Mouse (Mus musculus) limb, embryonic 11.5 days (tissue): ENCODE measurements around the gene Gys1. TPM values are rescaled to one million over a fixed set of nuclear protein-coding genes. Genes with fewer than 3 reads are reported as not detected.

ENCODE experiments used
- ATAC-seq: fragments of 200-750 bp; cut with Nextera tagmentation; 2 replicates; pipeline ENCODE4 v1.8.0; 2017; ENCODE audit warnings: low read depth; ENCODE audit not compliant: insufficient number of reproducible peaks, low FRiP score, low TSS enrichment
- DNase-seq: peaks from one replicate; pipeline ENCODE4 v3.0.0-alpha.2; 2015; ENCODE audit warnings: low spot score
- H3K27ac ChIP-seq: fragments of 300-500 bp; sonication (generic); replicated peaks from 2 replicates; pipeline ENCODE4 v1.5.1; 2014; ENCODE audit warnings: low read depth, mild to moderate bottlenecking, low read length
- H3K27me3 ChIP-seq: fragments of 300-500 bp; sonication (generic); 2 replicates; pipeline ENCODE4 v1.6.1; 2014; ENCODE audit warnings: mild to moderate bottlenecking, low read length, mixed read lengths; ENCODE audit not compliant: control insufficient read depth, insufficient read depth
- H3K36me3 ChIP-seq: fragments of 300-500 bp; sonication (generic); 2 replicates; pipeline ENCODE4 v1.6.1; 2014; ENCODE audit warnings: mild to moderate bottlenecking, low read length, moderate library complexity, mixed read lengths; ENCODE audit not compliant: control insufficient read depth, insufficient read depth
- H3K4me1 ChIP-seq: fragments of 300-500 bp; sonication (generic); 2 replicates; pipeline ENCODE4 v1.6.1; 2014; ENCODE audit warnings: low read length, mixed read lengths; ENCODE audit not compliant: control insufficient read depth, insufficient read depth
- H3K4me2 ChIP-seq: fragments of 300-500 bp; sonication (generic); 2 replicates; pipeline ENCODE4 v1.6.1; 2014; ENCODE audit warnings: low read depth, mild to moderate bottlenecking, moderate library complexity; ENCODE audit not compliant: severe bottlenecking
- H3K4me3 ChIP-seq: fragments of 300-500 bp; sonication (generic); 2 replicates; pipeline ENCODE4 v1.5.1; 2014; ENCODE audit warnings: low read depth, low read length
- H3K9ac ChIP-seq: fragments of 300-500 bp; sonication (generic); 2 replicates; pipeline ENCODE4 v1.6.1; 2014; ENCODE audit warnings: mild to moderate bottlenecking, low read length
- H3K9me3 ChIP-seq: fragments of 300-500 bp; sonication (generic); 2 replicates; pipeline ENCODE4 v1.6.1; 2016; ENCODE audit warnings: low read length; ENCODE audit not compliant: control insufficient read depth
- WGBS: fragments of 180-500 bp; shearing (Covaris S2); extraction: QIAGEN DNeasy Blood & Tissue Kit; methylation state at CpG from one replicate; pipeline ENCODE4 v1.1.7; 2014; 5-methylcytosine and 5-hydroxymethylcytosine counted together
- polyA plus RNA-seq: library from polyadenylated mRNA; unstranded; fragments of >200 nt; fragmentation: Nextera tagmentation; extraction: Ambion mirVana; gene quantifications from 2 replicates; pipeline ENCODE4 v1.2.1, GENCODE M21; 2014

Gene Gys1
- polyA plus RNA-seq, 1 experiment from 2014 or later, result 39.1 TPM

GRCm38 (mm10) chr7:45486761-45487415, 52.2 kb downstream of the Gys1 start, which contains the start of gene Gm45808:
Gm45808 (minus strand) TSS chr7:45486811.
- Histone ChIP-seq H3K9me3 (no peaks in the 10 kb centered on the region), H3K9ac (no peak within 1 kb of the TSS), H3K4me2 (no peak within 1 kb of the TSS; the same call in 1 of the 2 replicates), H3K27me3 (no peaks in the 10 kb centered on the region), H3K27ac (no peak within 1 kb of the TSS), H3K36me3 (no peaks in the 10 kb centered on the region), H3K4me3 (no peak within 1 kb of the TSS), H3K4me1 (peaks cover 11% of the 10 kb centered on the region; the same call in 1 of the 2 replicates)
- no peak for DNase-seq
- ATAC-seq, result no peak
- 84% methylated on average over 12 of the region's 12 CpGs for WGBS

- WGBS, result 32% methylated on average over 11 of the region's 11 CpGs
- Histone ChIP-seq H3K27ac (peak overlapping the region; percentile 73; the same call in 1 of the 2 replicates), H3K27me3 (no peaks in the 10 kb centered on the region), H3K36me3 (no peaks in the 10 kb centered on the region; the same call in 1 of the 2 replicates), H3K4me3 (peak overlapping the region; percentile 41), H3K9ac (no peak overlapping the region), H3K4me2 (peak overlapping the region; percentile 57), H3K4me1 (peaks cover 11% of the 10 kb centered on the region; the same call in 1 of the 2 replicates), H3K9me3 (no peaks in the 10 kb centered on the region)
- DNase-seq (peak; percentile 37), ATAC-seq (peak; percentile 33; the same call in 1 of the 2 replicates)
Measured at GRCm38 (mm10) chr7:45487861-45488292, 53.2 kb downstream of the Gys1 start.

GRCm38 (mm10) chr7:45488293-45489204, 53.9 kb downstream of the Gys1 start, which contains the start of gene Dhdh:
Dhdh (minus strand) TSS chr7:45488805.
- peaks cover 1% of the 10 kb centered on the region; the same call in 1 of the 2 replicates for H3K36me3 ChIP-seq
- peak within 1 kb of the TSS; percentile 73; the same call in 1 of the 2 replicates for H3K27ac ChIP-seq
- 8% methylated on average over 36 of the region's 38 CpGs for WGBS
- ATAC-seq, result peak; percentile 48
- peaks cover 11% of the 10 kb centered on the region; the same call in 1 of the 2 replicates for H3K4me1 ChIP-seq
- H3K4me3 ChIP-seq, result peak within 1 kb of the TSS; percentile 41
- DNase-seq, result peak; percentile 72
- no peaks in the 10 kb centered on the region for H3K27me3 ChIP-seq
- H3K9ac ChIP-seq, result peak within 1 kb of the TSS; percentile 70
- peak within 1 kb of the TSS; percentile 57 for H3K4me2 ChIP-seq
- no peaks in the 10 kb centered on the region for H3K9me3 ChIP-seq

DNA sequence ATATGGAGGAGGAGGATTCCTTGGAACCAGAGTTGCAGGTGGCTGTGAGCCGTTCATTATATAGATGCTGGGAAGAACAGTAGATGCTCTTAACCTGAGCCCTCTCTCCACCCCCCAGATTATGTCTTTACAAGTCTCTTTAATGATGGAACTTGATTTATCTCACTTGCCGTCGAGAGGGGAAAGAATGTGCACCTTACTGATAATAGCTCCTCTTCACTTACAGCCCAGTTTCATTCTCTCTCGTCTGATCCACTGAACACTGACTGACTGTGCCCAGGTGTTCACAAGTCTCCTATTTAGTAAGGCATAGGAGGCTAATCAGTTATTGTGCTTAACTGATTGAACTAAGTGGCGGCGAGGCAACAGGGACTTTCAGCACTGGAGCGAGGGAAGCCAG, 54.9 kb downstream of the Gys1 start:
- no peak for ATAC-seq
- WGBS, result 71% methylated on average over 7 of the region's 7 CpGs
- Histone ChIP-seq H3K4me3 (no peak overlapping the region), H3K27me3 (no peaks in the 10 kb centered on the region), H3K4me2 (no peak overlapping the region), H3K9ac (no peak overlapping the region), H3K4me1 (peaks cover 11% of the 10 kb centered on the region; the same call in 1 of the 2 replicates), H3K9me3 (no peaks in the 10 kb centered on the region), H3K36me3 (peaks cover 11% of the 10 kb centered on the region), H3K27ac (no peak overlapping the region)
- DNase-seq, result no peak

DNA sequence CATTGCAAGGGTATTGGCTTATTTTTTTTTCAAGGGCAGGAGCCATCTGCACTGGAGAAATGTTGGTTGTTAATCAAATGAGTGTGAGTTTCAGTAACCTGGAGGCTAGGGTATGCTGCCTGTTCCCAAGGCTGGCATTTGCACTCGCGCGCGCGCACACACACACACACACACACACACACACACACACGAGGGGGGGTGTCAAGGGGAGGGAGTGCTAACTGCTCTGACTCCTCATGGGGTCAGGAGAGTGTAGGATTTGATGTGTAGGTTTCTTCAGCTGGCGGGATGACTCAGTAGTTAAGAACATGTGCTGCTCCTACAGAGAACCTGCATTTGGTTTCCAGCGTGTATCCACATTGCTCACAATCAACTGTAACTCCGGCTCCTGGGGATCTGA, 56.2 kb downstream of the Gys1 start:
- DNase-seq (peak; percentile 49), ATAC-seq (0 out of 2 replicates have a peak, but pooled peaks have one; percentile 13)
- Histone ChIP-seq H3K9ac (no peak overlapping the region), H3K4me2 (peak overlapping the region; percentile 24; the same call in 1 of the 2 replicates), H3K36me3 (peaks cover 14% of the 10 kb centered on the region), H3K27ac (no peak overlapping the region), H3K4me1 (peaks cover 11% of the 10 kb centered on the region; the same call in 1 of the 2 replicates), H3K9me3 (no peaks in the 10 kb centered on the region), H3K27me3 (no peaks in the 10 kb centered on the region), H3K4me3 (no peak overlapping the region)
- WGBS, result 21% methylated on average over 9 of the region's 9 CpGs

DNA sequence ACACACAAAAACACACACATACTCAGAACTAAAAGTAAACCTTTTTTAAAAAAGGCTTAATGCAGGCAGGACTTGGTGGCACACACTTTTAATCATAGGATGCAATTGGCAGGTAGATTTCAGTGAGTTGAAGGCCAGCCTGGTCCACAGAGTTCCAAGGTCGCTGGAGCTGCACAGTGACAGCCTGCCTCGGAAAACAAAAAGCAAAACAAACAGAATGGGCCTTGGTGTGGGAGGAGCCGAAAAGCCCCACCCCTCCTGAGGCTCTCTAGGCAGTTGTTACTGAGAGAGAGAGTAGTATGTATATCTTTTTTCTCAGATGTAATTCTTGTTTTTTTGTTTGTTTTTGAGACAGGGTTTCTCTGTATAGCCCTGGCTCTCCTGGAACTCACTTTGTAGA, 56.6 kb downstream of the Gys1 start:
- Histone ChIP-seq H3K36me3 (peaks cover 17% of the 10 kb centered on the region), H3K4me2 (no peak overlapping the region), H3K4me3 (no peak overlapping the region), H3K9me3 (no peaks in the 10 kb centered on the region), H3K9ac (no peak overlapping the region), H3K4me1 (peaks cover 11% of the 10 kb centered on the region; the same call in 1 of the 2 replicates), H3K27me3 (no peaks in the 10 kb centered on the region), H3K27ac (no peak overlapping the region)
- 25% methylated on average over 3 of the region's 3 CpGs for WGBS
- ATAC-seq, result no peak
- no peak for DNase-seq

DNA sequence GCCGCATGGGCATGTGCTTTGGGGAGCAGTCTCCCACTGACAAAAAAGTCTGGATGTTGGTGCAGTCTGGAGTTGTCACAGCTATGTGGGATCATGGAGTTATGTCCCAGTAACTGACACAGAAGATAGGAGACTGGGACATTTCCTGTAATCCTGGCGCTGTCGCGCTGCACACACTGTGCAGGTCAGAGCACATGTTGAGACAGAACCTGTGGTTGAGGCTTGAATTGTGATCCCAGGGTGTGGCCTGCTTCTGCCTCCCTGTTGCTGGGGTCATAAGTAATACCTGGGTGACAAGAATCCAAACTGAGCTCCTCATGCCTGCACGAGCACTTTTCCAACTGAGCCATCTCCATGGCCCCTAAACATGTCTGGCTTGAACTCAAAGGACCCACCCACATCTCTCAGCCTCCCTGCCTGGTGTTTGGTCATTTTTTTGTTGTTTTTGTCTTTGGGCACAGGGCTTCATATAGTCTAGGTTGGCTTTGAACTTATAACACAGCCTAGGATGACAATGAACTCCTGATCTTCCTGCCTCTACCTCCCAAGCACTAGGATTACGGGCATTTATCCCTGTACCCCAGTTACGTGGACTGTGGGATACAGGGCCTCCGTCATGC, 57.7 kb downstream of the Gys1 start:
- H3K27ac ChIP-seq, result no peak overlapping the region
- no peak for ATAC-seq
- no peaks in the 10 kb centered on the region for H3K27me3 ChIP-seq
- 95% methylated on average over 8 of the region's 8 CpGs for WGBS
- H3K36me3 ChIP-seq, result peaks cover 17% of the 10 kb centered on the region
- no peak overlapping the region for H3K4me2 ChIP-seq
- H3K9me3 ChIP-seq, result no peaks in the 10 kb centered on the region
- no peak for DNase-seq
- H3K4me1 ChIP-seq, result peaks cover 11% of the 10 kb centered on the region; the same call in 1 of the 2 replicates
- no peak overlapping the region for H3K4me3 ChIP-seq
- no peak overlapping the region for H3K9ac ChIP-seq

GRCm38 (mm10) chr7:45492951-45493350, 58.3 kb downstream of the Gys1 start:
- Histone ChIP-seq H3K9ac (no peak overlapping the region), H3K36me3 (peaks cover 17% of the 10 kb centered on the region), H3K4me1 (peaks cover 10% of the 10 kb centered on the region; the same call in 1 of the 2 replicates), H3K4me2 (no peak overlapping the region), H3K9me3 (no peaks in the 10 kb centered on the region), H3K27me3 (no peaks in the 10 kb centered on the region), H3K27ac (no peak overlapping the region), H3K4me3 (no peak overlapping the region)
- ATAC-seq (no peak), DNase-seq (no peak)
- 93% methylated on average over 5 of the region's 5 CpGs for WGBS
